Comparison of ENCODE assay signal across 20 mouse cellular contexts in the genomic region with DNA sequence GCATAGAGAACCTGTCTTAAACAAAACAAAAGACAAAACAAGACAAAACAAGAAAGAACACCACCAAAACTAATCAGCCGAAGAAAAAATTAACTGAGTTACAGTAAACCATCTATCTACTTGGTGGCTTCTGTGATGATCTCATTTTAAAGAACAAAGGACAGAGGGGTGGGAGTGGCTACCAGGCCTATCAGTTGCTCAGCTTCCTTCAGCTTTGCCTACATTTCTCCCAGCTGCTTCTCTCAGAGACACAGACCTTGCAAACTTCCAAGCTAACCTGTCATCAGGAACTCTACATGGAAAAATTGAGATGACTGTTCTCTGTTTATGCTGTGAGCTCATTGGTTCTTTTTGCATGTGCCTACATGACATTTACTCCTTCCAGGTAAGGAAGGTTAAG. TPM values are rescaled to one million over a fixed set of nuclear protein-coding genes. Genes with fewer than 3 reads are reported as not detected.
A peak's percentile ranks its signal among the peaks of the same experiment; 100 is the strongest.
DNase-seq lines count a peak whose midpoint lies in the region; ATAC-seq and TF ChIP-seq lines count a peak whose summit lies in the region.
"Had no signal": no experiment of that assay in that cellular context is flagged by ENCODE, and none has a peak within 500 bp of the region (broad histone marks: within the 10 kb centered on the region; RNA-seq: fewer than 3 reads in every experiment).

No protein-coding gene starts in this region.

- H3K36me3 ChIP-seq in midbrain, embryonic 11.5 days (ENCODE audit: control insufficient read depth, insufficient read depth, low read length): no peaks in the 10 kb centered on the region
- no peaks in the 10 kb centered on the region for H3K36me3 ChIP-seq in midbrain, embryonic 16.5 days (ENCODE audit: control insufficient read depth, insufficient read depth, low read length)
- no peaks in the 10 kb centered on the region for H3K36me3 ChIP-seq in MEL (ENCODE audit: control insufficient read depth in 1 of 2, insufficient read depth in 2 of 2, low read length in 2 of 2)
- H3K36me3 ChIP-seq: embryonic facial prominence, embryonic 13.5 days; forebrain, embryonic 12.5 days; G1E; hindbrain, embryonic 10.5 days had no signal

- no peaks in the 10 kb centered on the region for H3K9me3 ChIP-seq in midbrain, embryonic 11.5 days (ENCODE audit: control insufficient read depth, low read length)
- H3K9me3 ChIP-seq in midbrain, embryonic 16.5 days (replicated peaks; ENCODE audit: control insufficient read depth, low read length, poor library complexity, severe bottlenecking): no peaks in the 10 kb centered on the region
- H3K9me3 ChIP-seq in MEL (replicated peaks; ENCODE audit: insufficient read depth, low read length): no peaks in the 10 kb centered on the region
- H3K9me3 ChIP-seq: embryonic facial prominence, embryonic 13.5 days; forebrain, embryonic 12.5 days; hindbrain, embryonic 10.5 days had no signal

- TF ChIP-seq RAD21 in MEL (IDR thresholded peaks at IDR 0.05; ENCODE audit: low read depth, low read length): no peak

- H3K27ac ChIP-seq in midbrain, embryonic 11.5 days (ENCODE audit: low read depth, low read length): no peak overlapping the region
- H3K27ac ChIP-seq in midbrain, embryonic 16.5 days (ENCODE audit: low read length): no peak overlapping the region
- no peak overlapping the region for H3K27ac ChIP-seq in MEL (ENCODE audit: control insufficient read depth, low read depth, low read length)
- H3K27ac ChIP-seq: embryonic facial prominence, embryonic 13.5 days; heart, adult 2 months; hindbrain, embryonic 14.5 days had no signal

- no peak for TF ChIP-seq EP300 in MEL (IDR thresholded peaks at IDR 0.05; ENCODE audit: low read depth in 1 of 2, low read length in 2 of 2)

- DNase-seq in midbrain, embryonic 11.5 days (ENCODE audit: low spot score, missing footprints): peak; percentile 60
- DNase-seq in MEL (ENCODE audit: low read depth, low spot score): peak; percentile 35
- no peak for DNase-seq in adrenal gland, adult 18-20 months (ENCODE audit: low spot score in 2 of 2)
- DNase-seq in lung, adult 18-20 months: no peak
- no peak for DNase-seq in kidney, postnatal 4 days
- DNase-seq: adrenal gland, postnatal 10 days; cerebellum, adult 11 months; cerebellum, adult 9-11 months; gastrocnemius, postnatal 10 days; heart, adult 2 months had no signal

- 92% methylated on average over 1 of the region's 1 CpGs for WGBS in midbrain, embryonic 11.5 days
- WGBS in midbrain, embryonic 16.5 days: 100% methylated on average over 1 of the region's 1 CpGs

- no peak for ATAC-seq in midbrain, embryonic 11.5 days (ENCODE audit: low FRiP score)
- no peak for ATAC-seq in midbrain, embryonic 16.5 days
- ATAC-seq in common myeloid progenitor, adult 5-6 weeks (replicated peaks; ENCODE audit: low read depth, poor library complexity, severe bottlenecking): 0 out of 2 replicates have a peak, but pooled peaks have one; percentile 56
- ATAC-seq: forebrain, embryonic 16.5 days; intestine, embryonic 16.5 days had no signal

- H3K79me2 ChIP-seq in MEL (ENCODE audit: control insufficient read depth, insufficient read depth, low read length, poor library complexity): no peaks in the 10 kb centered on the region

- H3K27me3 ChIP-seq in midbrain, embryonic 11.5 days (ENCODE audit: control insufficient read depth, insufficient read depth, low read length): no peaks in the 10 kb centered on the region
- no peaks in the 10 kb centered on the region for H3K27me3 ChIP-seq in midbrain, embryonic 16.5 days (ENCODE audit: control insufficient read depth, insufficient read depth, low read depth, low read length)
- no peaks in the 10 kb centered on the region for H3K27me3 ChIP-seq in MEL (ENCODE audit: control insufficient read depth in 1 of 2, insufficient read depth in 2 of 2, low read length in 2 of 2)
- H3K27me3 ChIP-seq: embryonic facial prominence, embryonic 13.5 days; forebrain, embryonic 12.5 days had no signal

- H3K4me1 ChIP-seq in midbrain, embryonic 11.5 days (ENCODE audit: control insufficient read depth, insufficient read depth, low read length): no peaks in the 10 kb centered on the region
- 0 out of 2 replicates have a peak, but pooled peaks cover 2% of the 10 kb centered on the region for H3K4me1 ChIP-seq in midbrain, embryonic 16.5 days (ENCODE audit: control insufficient read depth, insufficient read depth, low read length)
- peaks cover 0 to 3% of the 10 kb centered on the region in 2 experiments; a peak in 1 of 4 replicates for H3K4me1 ChIP-seq in MEL (ENCODE audit: control insufficient read depth in 1 of 2, insufficient read depth in 2 of 2, low read length in 2 of 2)
- H3K4me1 ChIP-seq: embryonic facial prominence, embryonic 13.5 days had no signal

- no peak for TF ChIP-seq POLR2A in MEL (IDR thresholded peaks at IDR 0.05; ENCODE audit: control insufficient read depth in 1 of 2, insufficient read depth in 1 of 2, low read depth in 1 of 2, low read length in 2 of 2, poor library complexity in 1 of 2)

- H3K4me2 ChIP-seq in midbrain, embryonic 11.5 days: no peak overlapping the region
- H3K4me2 ChIP-seq in midbrain, embryonic 16.5 days (ENCODE audit: low read length): no peak overlapping the region
- H3K4me2 ChIP-seq: embryonic facial prominence, embryonic 13.5 days; forebrain, embryonic 12.5 days; heart, embryonic 11.5 days; hindbrain, embryonic 14.5 days had no signal

- no peak overlapping the region for H3K4me3 ChIP-seq in midbrain, embryonic 11.5 days (ENCODE audit: low read depth, low read length)
- H3K4me3 ChIP-seq in midbrain, embryonic 16.5 days (ENCODE audit: low read depth, low read length): no peak overlapping the region
- no peak overlapping the region for H3K4me3 ChIP-seq in MEL (ENCODE audit: control insufficient read depth in 1 of 2, insufficient read depth in 1 of 2, low read depth in 2 of 2, low read length in 2 of 2)
- H3K4me3 ChIP-seq: embryonic facial prominence, embryonic 13.5 days; forebrain, embryonic 12.5 days; heart, adult 2 months; hindbrain, embryonic 10.5 days had no signal

- TF ChIP-seq CTCF in MEL (IDR thresholded peaks at IDR 0.05 in 2 of 3, conservative IDR thresholded peaks at IDR 0.05 in 1 of 3; ENCODE audit: control insufficient read depth in 1 of 3, insufficient read depth in 1 of 3, low read depth in 2 of 3, low read length in 3 of 3, poor library complexity in 1 of 3, severe bottlenecking in 1 of 3): no peak

- H3K9ac ChIP-seq in midbrain, embryonic 11.5 days (ENCODE audit: low read length): no peak overlapping the region
- no peak overlapping the region for H3K9ac ChIP-seq in midbrain, embryonic 16.5 days (ENCODE audit: low read depth, low read length)
- no peak overlapping the region for H3K9ac ChIP-seq in MEL (ENCODE audit: control insufficient read depth, low read depth, low read length, poor library complexity, severe bottlenecking)
- H3K9ac ChIP-seq: embryonic facial prominence, embryonic 13.5 days; forebrain, embryonic 12.5 days; hindbrain, embryonic 14.5 days had no signal

TF ChIP-seq in MEL, 35 proteins besides CTCF, POLR2A, EP300 and RAD21:
- TF ChIP-seq MAFK (IDR thresholded peaks at IDR 0.05; ENCODE audit: borderline replicate concordance, low read depth, low read length) (no peak), POLR2AphosphoS2 (IDR thresholded peaks at IDR 0.05; ENCODE audit: low read length) (no peak), TAL1 (IDR thresholded peaks at IDR 0.05; ENCODE audit: low read length) (no peak), USF2 (IDR thresholded peaks at IDR 0.05; ENCODE audit: borderline replicate concordance in 1 of 2, insufficient read depth in 1 of 2, low read depth in 1 of 2, low read length in 2 of 2) (no peak), CHD1 (IDR thresholded peaks at IDR 0.05; ENCODE audit: low read depth, low read length) (no peak), NELFE (IDR thresholded peaks at IDR 0.05; ENCODE audit: low read depth, low read length) (no peak), E2F4 (IDR thresholded peaks at IDR 0.05; ENCODE audit: borderline replicate concordance, low read depth, low read length) (no peak), KAT2A (conservative IDR thresholded peaks at IDR 0.05; ENCODE audit: low read depth, low read length) (no peak), UBTF (IDR thresholded peaks at IDR 0.05; ENCODE audit: borderline replicate concordance, insufficient read depth, low read depth, low read length) (no peak), TBP (IDR thresholded peaks at IDR 0.05; ENCODE audit: low read depth, low read length) (no peak), MXI1 (IDR thresholded peaks at IDR 0.05; ENCODE audit: low read depth, low read length) (no peak)

RNA-seq across cellular contexts. Expression of gene Mdm1, which starts 27.3 kb away (rescaled TPM):
- 56.7 and 59.0 TPM in 2 replicates for polyA plus RNA-seq in midbrain, embryonic 11.5 days (2014; fragmentation: Nextera tagmentation; extraction: Ambion mirVana)
- 30.6 and 31.7 TPM in 2 replicates for polyA plus RNA-seq in midbrain, embryonic 16.5 days (2015; fragmentation: Nextera tagmentation; extraction: Ambion mirVana)
- total RNA-seq in MEL (2012; rRNA removed): 27.9 and 28.0 TPM in 2 replicates
- polyA plus RNA-seq in MEL (2012; ENCODE audit: insufficient read depth in 1 of 2, insufficient read length in 2 of 2, low read depth in 1 of 2, low replicate concordance in 2 of 2, missing spikeins in 1 of 2): 10 to 100 TPM in 1 of 2 experiments, not detected in 1; 44.5 TPM
- 38.3 and 68.5 TPM in 2 replicates for total RNA-seq in common myeloid progenitor, adult 5-6 weeks (2017)
- 10 to 100 TPM; 10.9 to 11.4 TPM for total RNA-seq in adrenal gland, adult 18-20 months (2021)

Comparison
In these comparisons a context has a peak if more than half of its experiments do, and no peak if none do; other contexts are left out.
1. DNase-seq: peak in midbrain, embryonic 11.5 days (single experiment) and MEL (single experiment); none in adrenal gland, adult 18-20 months (0 of 2), lung, adult 18-20 months (0 of 2) and kidney, postnatal 4 days (0 of 2).